Mouse (Mus musculus) liver, embryonic 12.5 days (tissue): ENCODE data around the gene Prdx1. TPM values are rescaled to one million over a fixed set of nuclear protein-coding genes. Genes with fewer than 3 reads are reported as not detected.
A peak's percentile ranks its signal among the peaks of the same experiment; 100 is the strongest.

Experiments used
- ATAC-seq: fragments of 200-750 bp; cut with Nextera tagmentation; 2 replicates; pipeline ENCODE4 v1.8.0; 2017; ENCODE audit warnings: moderate number of reproducible peaks, mild to moderate bottlenecking, moderate library complexity
- H3K27ac ChIP-seq: fragments of 300-500 bp; sonication (generic); 2 replicates; pipeline ENCODE4 v1.5.1; 2016; ENCODE audit warnings: mild to moderate bottlenecking
- H3K27me3 ChIP-seq: fragments of 300-500 bp; sonication (generic); replicated peaks from 2 replicates; pipeline ENCODE4 v1.6.1; 2016; ENCODE audit warnings: mild to moderate bottlenecking, moderate library complexity
- H3K36me3 ChIP-seq: fragments of 300-500 bp; sonication (generic); 2 replicates; pipeline ENCODE4 v1.6.1; 2016; ENCODE audit warnings: mild to moderate bottlenecking, moderate library complexity
- H3K4me1 ChIP-seq: fragments of 300-500 bp; sonication (generic); 2 replicates; pipeline ENCODE4 v1.6.1; 2016
- H3K4me2 ChIP-seq: fragments of 300-500 bp; sonication (generic); 2 replicates; pipeline ENCODE4 v1.6.1; 2016; ENCODE audit warnings: mild to moderate bottlenecking, moderate library complexity
- H3K4me3 ChIP-seq: fragments of 300-500 bp; sonication (generic); 2 replicates; pipeline ENCODE4 v1.5.1; 2016; ENCODE audit warnings: mild to moderate bottlenecking, moderate library complexity
- H3K9ac ChIP-seq: fragments of 300-500 bp; sonication (generic); 2 replicates; pipeline ENCODE4 v1.6.1; 2016; ENCODE audit warnings: mild to moderate bottlenecking, moderate library complexity
- H3K9me3 ChIP-seq: fragments of 300-500 bp; sonication (generic); replicated peaks from 2 replicates; pipeline ENCODE4 v1.6.1; 2016; ENCODE audit warnings: mild to moderate bottlenecking, moderate library complexity
- WGBS: fragments of 180-500 bp; shearing (Covaris S2); methylation state at CpG from one replicate; pipeline ENCODE4 v1.1.7; 2016; ENCODE audit not compliant: insufficient replicate concordance; 5-methylcytosine and 5-hydroxymethylcytosine counted together
- polyA plus RNA-seq: library from polyadenylated mRNA; unstranded; fragments of >200 nt; fragmentation: Nextera tagmentation; extraction: Ambion mirVana; gene quantifications from 2 replicates; pipeline ENCODE4 v1.2.1, GENCODE M21; 2016

The Prdx1 gene
- 916 and 985 TPM in 2 replicates for polyA plus RNA-seq

- H3K4me1 ChIP-seq, result peaks cover 56% of the 10 kb centered on the region
- H3K27me3 ChIP-seq, result no peaks in the 10 kb centered on the region; the same call in 1 of the 2 replicates
- peak within 1 kb of the TSS; percentile 71 for H3K4me3 ChIP-seq
- peak within 1 kb of the TSS; percentile 91 for H3K27ac ChIP-seq
- H3K36me3 ChIP-seq, result peaks cover 33% of the 10 kb centered on the region
- WGBS, result under 1% methylated on average over 53 of the region's 56 CpGs
- peak within 1 kb of the TSS; percentile 77 for H3K4me2 ChIP-seq
- peak; percentile 86 for ATAC-seq
- H3K9ac ChIP-seq, result peak within 1 kb of the TSS; percentile 80
- no peaks in the 10 kb centered on the region for H3K9me3 ChIP-seq
Measured at GRCm38 (mm10) chr4:116685402-116686061, at the start of gene Prdx1. Prdx1 (plus strand) TSS chr4:116685544.

DNA sequence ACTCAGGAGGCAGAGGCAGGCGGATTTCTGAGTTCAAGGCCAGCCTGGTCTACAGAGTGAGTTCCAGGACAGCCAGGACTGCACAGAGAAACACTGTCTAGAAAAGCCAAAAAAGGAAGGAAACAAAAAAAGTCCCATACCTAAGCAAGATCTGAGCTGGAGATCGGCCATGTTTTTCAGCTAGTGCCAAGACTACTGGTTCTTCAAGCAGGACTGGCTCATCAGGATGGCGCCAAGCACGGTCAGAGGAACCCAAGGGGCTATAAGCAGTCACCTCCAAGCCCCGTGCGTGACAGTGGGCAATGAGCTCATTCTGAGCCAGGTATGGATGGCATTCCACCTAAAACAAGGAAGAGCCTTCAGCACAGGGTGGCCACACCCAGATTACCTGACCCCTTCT, 46.5 kb upstream of the Prdx1 start:
- no peak for ATAC-seq
- WGBS, result 88% methylated on average over 6 of the region's 6 CpGs
- Histone ChIP-seq H3K4me3 (no peak overlapping the region), H3K36me3 (peaks cover 92% of the 10 kb centered on the region), H3K4me2 (no peak overlapping the region), H3K9ac (no peak overlapping the region), H3K9me3 (no peaks in the 10 kb centered on the region), H3K4me1 (no peaks in the 10 kb centered on the region), H3K27ac (no peak overlapping the region), H3K27me3 (no peaks in the 10 kb centered on the region)

DNA sequence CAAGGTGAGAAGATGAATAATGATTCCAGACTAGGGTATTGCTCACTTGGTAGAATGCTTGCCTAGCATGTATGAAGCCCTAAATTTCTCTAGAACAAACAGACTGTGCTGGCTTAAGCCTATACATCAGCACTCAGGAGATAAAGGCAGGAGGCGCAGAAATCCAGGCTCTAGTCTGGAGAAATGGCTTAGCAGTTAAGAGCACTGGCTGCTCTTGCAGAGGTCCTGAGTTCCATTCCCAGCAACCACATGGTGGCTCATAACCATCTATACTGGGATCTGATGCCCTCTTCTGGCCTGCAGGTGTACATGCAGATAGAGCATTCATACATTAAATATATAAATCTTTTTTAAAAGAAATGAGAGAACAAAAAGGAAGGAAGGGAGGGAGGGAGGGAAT, 43.3 kb upstream of the Prdx1 start:
- no peaks in the 10 kb centered on the region for H3K27me3 ChIP-seq
- H3K4me3 ChIP-seq, result no peak overlapping the region
- H3K9ac ChIP-seq, result no peak overlapping the region
- no peak for ATAC-seq
- no peak overlapping the region for H3K27ac ChIP-seq
- H3K36me3 ChIP-seq, result peaks cover 92% of the 10 kb centered on the region
- 92% methylated on average over 1 of the region's 1 CpGs for WGBS
- H3K4me2 ChIP-seq, result no peak overlapping the region
- no peaks in the 10 kb centered on the region for H3K9me3 ChIP-seq
- H3K4me1 ChIP-seq, result 0 out of 2 replicates have a peak, but pooled peaks cover 6% of the 10 kb centered on the region

GRCm38 (mm10) chr4:116644326-116644725, 41.0 kb upstream of the Prdx1 start:
- no peaks in the 10 kb centered on the region for H3K9me3 ChIP-seq
- no peak overlapping the region for H3K9ac ChIP-seq
- WGBS, result 57% methylated on average over 6 of the region's 6 CpGs
- H3K4me1 ChIP-seq, result peaks cover 28% of the 10 kb centered on the region
- H3K4me3 ChIP-seq, result no peak overlapping the region
- peak; percentile 46; the same call in 1 of the 2 replicates for ATAC-seq
- H3K36me3 ChIP-seq, result peaks cover 92% of the 10 kb centered on the region
- H3K27ac ChIP-seq, result no peak overlapping the region
- no peaks in the 10 kb centered on the region for H3K27me3 ChIP-seq
- H3K4me2 ChIP-seq, result no peak overlapping the region

DNA sequence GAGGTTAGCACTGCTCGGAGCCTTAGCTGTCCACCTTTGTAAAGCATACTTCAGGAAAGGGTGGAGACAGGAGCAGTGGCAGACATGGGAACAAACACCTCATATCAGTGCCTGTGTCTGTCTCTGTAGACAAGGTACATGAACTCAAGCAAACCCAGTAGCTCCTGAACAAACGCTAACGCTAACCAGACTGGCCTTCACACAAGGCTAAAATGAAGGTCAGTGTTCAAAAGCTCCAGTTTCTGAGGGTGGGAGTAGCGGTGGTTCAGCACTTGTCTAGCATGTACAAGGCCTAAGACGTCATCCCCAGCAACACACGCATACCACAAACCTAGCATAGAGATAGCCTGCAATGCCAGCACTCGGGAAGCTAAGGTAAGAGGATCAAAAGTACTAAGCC, 39.7 kb upstream of the Prdx1 start:
- no peak overlapping the region for H3K4me2 ChIP-seq

GRCm38 (mm10) chr4:116649411-116649810, 35.9 kb upstream of the Prdx1 start:
- H3K27ac ChIP-seq, result no peak overlapping the region
- no peak overlapping the region for H3K9ac ChIP-seq
- no peak for ATAC-seq
- peak overlapping the region; percentile 67 for H3K4me2 ChIP-seq
- H3K9me3 ChIP-seq, result no peaks in the 10 kb centered on the region
- peaks cover 51% of the 10 kb centered on the region for H3K36me3 ChIP-seq
- WGBS, result 82% methylated on average over 2 of the region's 2 CpGs
- peak overlapping the region; percentile 75; the same call in 1 of the 2 replicates for H3K4me3 ChIP-seq
- no peaks in the 10 kb centered on the region for H3K27me3 ChIP-seq
- peaks cover 44% of the 10 kb centered on the region for H3K4me1 ChIP-seq

More for the DNA sequence above, 39.7 kb upstream of the Prdx1 start:
- Histone ChIP-seq H3K9ac (no peak overlapping the region), H3K9me3 (no peaks in the 10 kb centered on the region), H3K27me3 (no peaks in the 10 kb centered on the region), H3K4me3 (no peak overlapping the region), H3K27ac (no peak overlapping the region), H3K36me3 (peaks cover 84% of the 10 kb centered on the region), H3K4me1 (peaks cover 38% of the 10 kb centered on the region)
- 81% methylated on average over 7 of the region's 7 CpGs for WGBS
- ATAC-seq, result no peak

GRCm38 (mm10) chr4:116650365-116650764, 35.0 kb upstream of the Prdx1 start:
- peak overlapping the region; percentile 67 for H3K4me2 ChIP-seq
- 22% methylated on average over 5 of the region's 5 CpGs for WGBS
- no peaks in the 10 kb centered on the region for H3K27me3 ChIP-seq
- H3K9ac ChIP-seq, result peak overlapping the region; percentile 77
- ATAC-seq, result no peak
- no peaks in the 10 kb centered on the region for H3K9me3 ChIP-seq
- peaks cover 41% of the 10 kb centered on the region for H3K36me3 ChIP-seq
- peak overlapping the region; percentile 75 for H3K4me3 ChIP-seq
- H3K4me1 ChIP-seq, result peaks cover 52% of the 10 kb centered on the region
- peak overlapping the region; percentile 79 for H3K27ac ChIP-seq

DNA sequence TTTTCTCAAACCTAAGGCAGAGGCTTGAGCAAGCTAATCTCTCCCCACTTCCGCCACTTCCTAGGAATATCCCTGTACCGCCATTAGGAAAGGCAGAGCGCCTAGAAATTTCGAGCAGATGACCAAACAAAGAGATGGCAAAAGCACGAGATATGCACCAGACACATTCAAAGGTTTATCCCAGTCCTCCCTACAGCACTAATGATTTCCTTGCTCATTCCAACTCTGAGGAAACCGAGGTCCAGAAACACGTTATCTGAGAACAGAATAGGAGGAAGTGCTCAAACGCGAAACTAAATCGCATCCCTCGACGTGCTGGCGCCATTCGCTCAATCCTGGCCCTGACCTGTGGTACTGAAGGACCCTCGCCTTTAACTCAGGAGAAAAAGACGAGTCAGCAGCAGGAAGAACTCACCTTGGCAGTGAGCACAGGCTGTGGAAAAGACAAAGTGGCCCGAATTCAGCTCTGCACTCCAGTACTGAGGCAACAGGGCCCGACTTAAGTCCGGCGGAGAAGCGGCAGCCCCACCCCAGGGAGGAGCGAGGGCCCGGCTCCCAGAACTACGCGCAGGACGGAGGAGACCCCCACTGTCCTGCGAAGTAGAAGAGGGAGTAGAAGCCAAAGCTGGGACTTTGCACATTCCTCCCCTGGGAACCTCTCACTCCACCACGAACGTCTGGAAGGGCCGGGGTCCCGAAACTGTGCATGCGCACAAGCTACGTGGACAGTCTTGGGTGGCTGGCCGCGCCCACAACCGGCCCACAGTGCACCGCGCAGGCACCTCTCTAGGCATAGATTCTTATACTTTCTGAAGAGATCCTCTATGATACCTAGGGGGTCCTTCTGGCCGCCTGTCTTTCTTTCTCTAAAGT, 34.2 kb upstream of the Prdx1 start, which contains the start of gene Akr1a1:
Gene Akr1a1 (minus strand): TSS at position 757 of the 873 bp plus-strand sequence.
- H3K27ac ChIP-seq, result peak within 1 kb of the TSS; percentile 79
- H3K27me3 ChIP-seq, result no peaks in the 10 kb centered on the region
- ATAC-seq, result peak; percentile 95
- under 1% methylated on average over 39 of the region's 39 CpGs for WGBS
- H3K9me3 ChIP-seq, result no peaks in the 10 kb centered on the region
- H3K36me3 ChIP-seq, result peaks cover 33% of the 10 kb centered on the region
- H3K9ac ChIP-seq, result peak within 1 kb of the TSS; percentile 77
- peak within 1 kb of the TSS; percentile 67 for H3K4me2 ChIP-seq
- H3K4me3 ChIP-seq, result peak within 1 kb of the TSS; percentile 75
- peaks cover 60% of the 10 kb centered on the region for H3K4me1 ChIP-seq

DNA sequence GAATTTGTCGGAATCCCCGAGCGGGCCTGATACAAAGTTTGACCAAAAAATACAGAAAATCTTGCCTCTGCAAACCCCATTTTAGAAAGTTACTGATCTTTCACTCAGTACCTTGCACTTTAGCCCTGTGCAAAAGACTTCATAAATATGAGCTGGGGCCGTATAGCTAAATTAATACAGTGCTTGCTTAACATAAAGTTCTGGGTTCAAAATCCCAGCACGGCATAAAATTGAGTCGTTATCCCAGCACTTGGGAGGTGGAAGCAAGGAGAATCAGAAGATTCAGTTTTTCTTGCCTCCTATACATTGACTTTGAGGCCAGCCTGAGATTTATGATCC, 33.6 kb upstream of the Prdx1 start:
- Histone ChIP-seq H3K4me1 (peaks cover 58% of the 10 kb centered on the region), H3K4me2 (peak overlapping the region; percentile 67), H3K9me3 (no peaks in the 10 kb centered on the region), H3K9ac (peak overlapping the region; percentile 77), H3K27ac (peak overlapping the region; percentile 79; the same call in 1 of the 2 replicates), H3K4me3 (peak overlapping the region; percentile 75), H3K36me3 (peaks cover 27% of the 10 kb centered on the region), H3K27me3 (no peaks in the 10 kb centered on the region)
- ATAC-seq, result no peak
- 10% methylated on average over 6 of the region's 6 CpGs for WGBS

DNA sequence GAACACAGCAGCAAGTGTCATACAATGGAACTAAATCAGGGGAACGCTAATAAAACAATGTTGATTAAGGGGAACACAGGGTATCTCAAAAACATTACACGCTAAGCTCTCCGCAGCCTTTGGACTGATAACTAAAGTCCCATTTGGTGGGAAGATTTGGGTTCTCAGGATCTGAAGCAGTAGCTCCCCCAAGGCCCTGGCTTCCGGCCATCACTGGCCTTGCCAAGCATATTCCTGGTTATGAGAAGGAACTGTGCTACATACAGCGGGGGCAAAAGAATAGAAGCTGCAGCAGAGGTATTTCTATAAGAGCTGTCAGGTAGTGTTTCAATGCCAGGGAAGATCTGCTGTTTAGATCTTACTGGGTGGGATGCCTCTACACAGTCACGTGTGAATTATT, 32.1 kb upstream of the Prdx1 start:
- H3K9me3 ChIP-seq, result no peaks in the 10 kb centered on the region

DNA sequence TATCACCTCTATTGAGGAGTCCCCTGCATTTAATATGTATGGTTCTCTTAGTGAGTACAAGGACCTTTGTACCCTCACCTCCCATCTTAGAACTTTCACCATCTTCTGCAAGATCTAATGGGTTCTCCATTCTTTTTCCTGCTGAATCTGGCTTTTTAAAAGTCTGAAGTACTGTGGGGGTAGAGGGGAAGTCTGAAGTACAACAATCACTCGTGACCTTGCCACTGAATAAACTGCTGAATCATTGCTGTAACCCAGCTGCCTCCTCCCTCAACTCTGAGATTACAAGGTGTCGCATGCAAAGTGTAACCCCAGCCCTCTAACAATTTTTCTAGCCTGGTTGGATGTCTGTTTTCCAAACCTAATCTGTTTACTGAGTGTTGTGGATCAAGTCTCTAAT, 30.2 kb upstream of the Prdx1 start:
- Histone ChIP-seq H3K4me3 (no peak overlapping the region), H3K27ac (no peak overlapping the region), H3K36me3 (no peaks in the 10 kb centered on the region), H3K27me3 (no peaks in the 10 kb centered on the region), H3K9ac (no peak overlapping the region), H3K4me2 (no peak overlapping the region), H3K4me1 (peaks cover 28% of the 10 kb centered on the region), H3K9me3 (no peaks in the 10 kb centered on the region)
- no peak for ATAC-seq
- 6% methylated on average over 2 of the region's 2 CpGs for WGBS

More for the DNA sequence above, 32.1 kb upstream of the Prdx1 start:
- no peak for ATAC-seq
- H3K4me3 ChIP-seq, result no peak overlapping the region
- H3K9ac ChIP-seq, result no peak overlapping the region
- H3K36me3 ChIP-seq, result peaks cover 15% of the 10 kb centered on the region
- no peak overlapping the region for H3K4me2 ChIP-seq
- peaks cover 46% of the 10 kb centered on the region for H3K4me1 ChIP-seq
- WGBS, result 78% methylated on average over 6 of the region's 6 CpGs
- no peaks in the 10 kb centered on the region for H3K27me3 ChIP-seq
- H3K27ac ChIP-seq, result no peak overlapping the region

GRCm38 (mm10) chr4:116655658-116656057, 29.7 kb upstream of the Prdx1 start:
- Histone ChIP-seq H3K9ac (no peak overlapping the region), H3K4me3 (no peak overlapping the region), H3K9me3 (no peaks in the 10 kb centered on the region), H3K4me2 (no peak overlapping the region), H3K36me3 (no peaks in the 10 kb centered on the region), H3K27me3 (no peaks in the 10 kb centered on the region), H3K4me1 (peaks cover 25% of the 10 kb centered on the region), H3K27ac (no peak overlapping the region)
- WGBS, result 62% methylated on average over 3 of the region's 3 CpGs
- ATAC-seq, result no peak
